Mouse (Mus musculus): Measurements from ENCODE around the gene Gm128.

GRCm38 (mm10) chr3:95223041-95223440, 18.4 kb downstream of the Gm128 start:
- no peak for TF ChIP-seq CTCF (IDR thresholded peaks at IDR 0.05; ENCODE audit: low read depth)
- TF ChIP-seq EP300 (IDR thresholded peaks at IDR 0.05; ENCODE audit: low read depth), result no peak

All from liver, embryonic 14.5 days (tissue).